Mouse (Mus musculus) left cerebral cortex, adult 2 months (tissue): Measurements from ENCODE around the gene Sirt7. TPM values are rescaled to one million over a fixed set of nuclear protein-coding genes. Genes with fewer than 3 reads are reported as not detected.

Experiments
- DNase-seq, 2 experiments: peaks; one replicate each; pipeline ENCODE4 v3.0.0; 2021 to 2022; ENCODE audit warnings: low spot score in 2 of 2, mixed read lengths in 1 of 2; ENCODE audit errors: extremely low spot score in 1 of 2
- H3K27ac ChIP-seq: fragments of 200-600 bp; 2 replicates; pipeline ENCODE4 v1.8.1; 2022
- H3K4me3 ChIP-seq: fragments of 200-600 bp; 2 replicates; pipeline ENCODE4 v1.8.1; 2022
- CTCF ChIP-seq: fragments of 200-600 bp; IDR thresholded peaks from 2 replicates; pipeline ENCODE4 v1.8.1; 2022; ENCODE audit warnings: antibody characterized with exemption, mild to moderate bottlenecking, moderate library complexity
- intact Hi-C: fragments of 180-260 bp; cut with DNase I; formaldehyde crosslinking; loops from one replicate; pipeline ENCODE4 v1.15.1; 2025
- total RNA-seq, 2 experiments: library from RNA; stranded (reverse); gene quantifications; 2 replicates each; pipeline ENCODE4 v1.2.3; 2021

The Sirt7 gene
- total RNA-seq, 2 experiments from 2014 or later, result 43.2 to 45.3 TPM

DNA sequence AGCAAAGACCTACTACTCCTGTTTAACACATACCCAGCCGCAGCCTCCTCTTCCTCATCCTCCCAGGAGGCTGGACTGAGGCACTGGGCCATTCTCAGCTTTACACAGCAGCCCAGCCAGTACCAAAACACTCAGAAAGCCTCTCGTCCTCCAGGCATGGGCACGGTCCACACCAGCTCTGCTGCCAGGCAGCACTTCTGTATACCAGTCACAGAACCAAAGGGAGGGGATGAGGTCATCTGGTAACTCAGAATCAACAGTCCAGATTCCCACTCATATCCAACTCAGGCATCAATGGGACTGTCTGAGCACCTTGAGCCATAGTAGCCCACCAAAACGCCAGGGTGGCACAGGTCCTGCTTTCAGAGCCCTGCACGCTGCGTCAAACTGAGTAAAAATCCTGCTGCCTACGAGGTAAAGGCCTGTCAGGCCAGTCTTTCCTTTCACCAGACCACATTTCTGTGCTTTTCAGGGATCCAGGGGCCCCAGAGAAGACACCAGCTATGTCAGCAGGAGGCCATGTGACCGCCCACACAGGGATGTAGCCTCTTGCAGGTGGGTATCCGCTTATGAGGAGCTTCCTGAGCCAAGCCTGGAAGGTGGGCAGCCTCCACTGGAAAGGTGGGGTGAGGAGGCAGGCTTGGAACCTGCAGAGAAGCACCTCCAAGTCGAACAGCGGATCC, 1.9 kb upstream of the Sirt7 start:
- no peak overlapping the region for H3K27ac ChIP-seq
- intact Hi-C loops, result no loop called here

DNA sequence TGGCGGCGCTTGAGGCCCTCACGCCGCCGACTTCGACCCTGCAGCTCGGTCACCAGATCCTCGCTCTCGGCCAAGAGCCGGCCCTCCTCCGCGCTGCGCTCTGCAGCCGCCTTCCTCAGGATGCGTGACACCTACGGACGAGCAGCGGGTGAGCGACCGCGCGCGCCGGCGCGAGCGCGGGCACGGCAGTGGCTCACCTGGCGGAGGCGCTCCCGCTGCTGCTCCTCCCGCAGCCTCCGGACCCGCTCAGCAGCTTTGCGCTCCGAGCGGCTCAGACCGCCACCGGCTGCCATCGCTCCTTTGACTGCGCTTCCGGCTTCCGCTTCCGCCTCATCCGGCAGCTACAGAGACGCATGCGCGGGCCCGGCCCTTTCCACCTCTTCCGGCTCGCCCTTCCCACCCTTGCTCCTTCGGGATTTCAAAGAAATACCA, 344 bp downstream of the Sirt7 start:
- peak; percentile 86 for DNase-seq
- peak overlapping the region; percentile 89 for H3K27ac ChIP-seq
- intact Hi-C loops, result loop anchor here (2.0 to 5.0 kb wide), 2 partner anchors 88 to 153 kb away; partner anchors contain the start of genes Cenpx and Lrrc45
- peak overlapping the region; percentile 88 for H3K4me3 ChIP-seq
- TF ChIP-seq CTCF, result no peak

More for the DNA sequence above, 1.9 kb upstream of the Sirt7 start:
- no peak overlapping the region for H3K4me3 ChIP-seq
- no peak for TF ChIP-seq CTCF
- DNase-seq, result no peak

DNA sequence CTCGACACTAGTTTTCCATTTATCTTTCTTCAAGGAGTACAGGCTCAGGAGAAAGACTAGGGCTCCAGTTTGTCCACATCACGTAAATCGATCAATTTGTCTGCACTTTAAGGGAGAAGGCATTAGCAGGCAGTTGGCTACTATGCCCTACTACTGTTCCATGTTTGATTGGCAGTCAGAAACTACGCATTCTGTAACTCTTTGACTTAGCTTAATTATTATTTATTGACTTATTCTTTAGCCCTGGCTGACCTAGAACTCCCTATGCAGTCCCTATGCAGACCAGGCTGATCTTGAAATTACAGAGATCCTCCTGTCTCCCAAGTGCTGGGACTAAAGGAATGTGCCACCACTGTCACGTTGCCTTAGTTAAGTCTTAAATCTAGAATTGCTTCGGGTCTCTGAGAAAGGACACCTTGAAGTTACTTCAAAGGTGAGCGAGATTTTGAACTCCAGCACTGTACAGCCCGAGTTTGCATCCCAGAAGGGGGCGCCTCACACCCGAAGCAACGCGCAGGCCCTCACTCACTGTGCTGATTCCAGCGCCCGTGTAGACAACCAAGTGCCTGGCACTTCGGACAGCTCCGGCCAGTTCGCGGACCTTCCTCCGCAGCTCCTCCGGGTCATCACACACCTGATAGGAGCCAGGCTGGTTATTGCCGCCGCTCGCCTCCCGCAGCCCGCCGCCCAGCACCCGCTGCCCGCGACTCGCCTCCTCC, 920 bp downstream of the Sirt7 start:
- peak; percentile 52 to 64 for DNase-seq
- intact Hi-C loops, result loop anchor here (2.0 to 5.0 kb wide), 2 partner anchors 89 to 153 kb away; partner anchors contain the start of genes Cenpx and Lrrc45
- peak overlapping the region; percentile 89 for H3K27ac ChIP-seq
- peak; percentile 65 for TF ChIP-seq CTCF
- peak overlapping the region; percentile 88 for H3K4me3 ChIP-seq

DNA sequence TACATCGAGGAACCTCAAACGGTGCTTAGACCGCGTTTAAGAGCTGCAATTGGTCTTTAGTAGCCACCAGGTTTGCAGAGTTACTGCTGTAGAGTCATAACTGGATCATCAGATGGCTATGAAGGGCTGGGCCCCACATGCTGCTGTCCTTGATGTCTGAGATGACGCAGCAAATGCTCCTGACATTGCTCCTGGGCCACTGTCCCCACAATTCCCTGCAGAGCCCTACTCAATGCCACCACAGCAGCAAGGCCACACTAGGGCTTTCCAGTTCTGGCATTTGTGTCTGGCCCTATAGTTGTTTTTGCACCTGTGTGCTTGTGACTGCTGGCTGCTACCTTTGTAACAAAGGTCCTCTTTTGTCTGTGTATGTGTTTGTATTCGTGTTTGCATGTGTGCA, 2.2 kb downstream of the Sirt7 start:
- TF ChIP-seq CTCF, result no peak
- H3K4me3 ChIP-seq, result no peak overlapping the region
- no peak overlapping the region for H3K27ac ChIP-seq
- intact Hi-C loops, result loop anchor here (5.0 kb wide), 1 partner anchor 154 kb away; no protein-coding TSS in a partner anchor
- no peak for DNase-seq

DNA sequence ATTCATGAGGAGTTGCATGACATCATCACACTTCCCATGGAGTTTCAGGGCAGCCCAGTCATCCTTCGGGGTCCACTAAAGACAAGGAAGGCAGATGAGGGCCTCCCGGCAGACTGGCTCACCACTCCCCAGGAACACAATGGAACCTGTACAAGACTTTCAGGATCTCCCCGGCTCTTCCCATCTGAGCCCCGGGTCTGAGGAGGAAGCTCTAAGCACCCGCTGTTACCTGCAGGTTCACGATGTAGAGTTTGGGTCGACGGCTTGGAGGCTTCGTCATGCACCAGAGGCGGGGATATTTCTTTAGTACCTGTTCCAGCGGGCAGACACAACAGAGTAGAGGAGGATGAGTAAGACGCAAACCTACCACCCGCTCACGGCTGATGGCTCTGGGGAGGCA, 4.8 kb downstream of the Sirt7 start:
- intact Hi-C loops, result loop anchor here (5.0 kb wide), 1 partner anchor 157 kb away; no protein-coding TSS in a partner anchor
- H3K27ac ChIP-seq, result no peak overlapping the region
- H3K4me3 ChIP-seq, result no peak overlapping the region
- TF ChIP-seq CTCF, result no peak
- no peak for DNase-seq

DNA sequence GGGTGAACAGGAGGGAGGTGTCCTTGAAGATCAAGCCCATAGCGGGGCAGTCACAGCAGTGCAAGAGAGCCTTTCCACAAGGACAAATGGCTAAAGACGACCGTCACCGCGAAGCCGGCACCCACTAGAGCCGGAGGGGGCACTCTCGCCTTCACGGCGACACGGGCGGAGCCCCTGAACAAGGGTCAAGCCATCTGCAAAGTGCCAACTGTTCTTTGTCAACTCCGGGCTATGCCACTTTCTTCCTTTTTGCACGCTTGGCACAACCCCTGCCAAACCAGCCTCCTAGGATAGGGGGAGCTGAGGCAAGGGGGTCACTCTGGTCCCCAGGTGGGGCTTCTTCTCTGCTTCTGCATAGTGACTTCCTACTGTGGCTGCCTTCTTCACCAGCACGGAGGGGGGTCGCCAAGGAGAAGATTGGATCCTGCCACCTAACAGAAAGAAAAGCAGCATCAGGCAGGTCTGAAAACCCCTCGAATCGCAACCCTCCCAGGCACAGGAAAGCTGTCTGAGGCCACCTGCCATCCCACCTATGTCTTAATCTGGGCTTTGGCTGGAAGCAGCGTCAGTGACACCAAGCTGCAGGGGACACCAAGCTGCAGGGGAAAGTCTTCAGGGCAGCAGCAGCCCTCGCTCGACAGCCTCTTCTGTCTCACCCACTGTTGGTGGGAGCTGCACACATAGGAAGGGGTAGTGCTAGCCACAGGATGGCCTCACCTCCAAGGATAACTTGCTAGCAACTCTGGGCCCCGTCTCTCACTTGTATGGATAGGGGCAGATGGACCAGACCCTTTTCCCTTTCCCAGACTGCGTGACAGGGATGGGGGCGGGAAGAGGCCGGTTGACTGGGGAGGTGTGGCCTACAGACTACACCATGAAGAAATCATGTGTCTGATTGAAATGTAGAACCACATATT, 6.2 kb downstream of the Sirt7 start:
- Histone ChIP-seq H3K4me3 (no peak overlapping the region), H3K27ac (no peak overlapping the region)
- no peak for DNase-seq
- intact Hi-C loops, result loop anchor here (5.0 kb wide), 1 partner anchor 132 kb away; no protein-coding TSS in a partner anchor
- TF ChIP-seq CTCF, result no peak

DNA sequence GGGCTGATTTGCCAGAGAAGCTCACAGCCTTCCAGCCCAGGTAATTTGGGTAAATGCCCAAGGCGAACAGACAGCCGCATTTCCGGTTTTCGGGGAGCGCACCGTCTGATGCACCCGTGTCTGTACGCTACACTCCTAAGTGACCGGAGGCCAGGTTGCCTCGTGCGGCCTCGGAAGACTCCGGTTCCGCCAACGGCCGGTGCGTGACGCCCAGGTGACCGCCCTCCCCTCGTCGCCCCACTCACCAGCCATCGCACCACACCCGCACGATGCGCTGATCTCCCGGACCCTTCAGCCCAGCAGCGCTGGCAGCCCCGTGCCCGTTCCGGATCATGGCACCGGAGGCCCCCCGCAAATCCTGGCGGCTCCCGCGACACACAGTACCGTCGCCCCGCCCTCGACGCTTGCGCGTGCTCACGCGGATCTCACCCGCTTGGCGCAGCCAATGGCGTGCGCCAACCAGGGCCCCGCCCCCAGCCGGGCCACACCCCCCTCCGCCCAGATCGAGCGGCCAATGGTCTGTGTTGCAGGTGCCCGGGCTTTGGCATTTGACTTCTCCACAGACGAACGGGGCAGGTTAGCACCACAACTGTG, 7.4 kb downstream of the Sirt7 start, which contains the start of gene Pcyt2:
TSS of gene Pcyt2 (minus strand) at position 418 of the 594 bp plus-strand sequence.
- peak; percentile 92 to 93 for DNase-seq
- H3K4me3 ChIP-seq, result peak within 1 kb of the TSS; percentile 68
- TF ChIP-seq CTCF, result no peak
- intact Hi-C loops, result loop anchor here (5.0 kb wide), 1 partner anchor 130 kb away; no protein-coding TSS in a partner anchor
- H3K27ac ChIP-seq, result peak within 1 kb of the TSS; percentile 85

DNA sequence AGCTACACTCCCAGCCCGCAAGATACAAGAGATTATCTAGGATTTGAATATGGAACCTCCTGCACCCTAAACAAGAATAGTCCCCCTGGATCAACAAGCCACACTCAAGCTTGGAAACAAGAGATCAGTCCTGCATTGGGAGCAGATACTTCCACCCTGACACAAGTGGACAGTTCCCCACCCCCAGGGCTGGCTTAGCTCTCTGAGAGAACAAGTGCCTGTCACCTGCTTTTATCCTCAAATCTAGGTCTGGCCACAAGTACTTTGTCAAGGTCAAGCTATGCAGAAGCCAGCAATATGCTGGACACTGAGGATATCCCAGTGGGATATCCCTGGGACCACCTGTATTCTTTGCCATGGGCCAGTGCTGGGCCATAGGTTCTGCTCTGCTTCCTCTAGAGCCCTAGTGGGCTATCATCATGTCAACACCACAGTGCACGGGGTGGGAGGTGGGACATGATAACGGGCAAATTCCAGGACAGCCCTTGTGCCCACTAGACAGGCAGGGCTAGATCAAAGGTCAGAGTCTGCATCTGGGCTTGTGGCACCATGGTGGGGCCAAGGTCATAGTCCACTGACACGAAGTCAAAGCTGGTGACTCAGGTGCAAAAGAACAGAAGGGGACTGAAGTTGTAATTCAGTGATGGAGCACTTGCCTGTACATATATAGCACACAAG, 8.3 kb downstream of the Sirt7 start:
- H3K27ac ChIP-seq, result peak overlapping the region; percentile 85
- TF ChIP-seq CTCF, result no peak
- intact Hi-C loops, result loop anchor here (5.0 kb wide), 1 partner anchor 129 kb away; no protein-coding TSS in a partner anchor
- DNase-seq, result no peak
- peak overlapping the region; percentile 68 for H3K4me3 ChIP-seq

DNA sequence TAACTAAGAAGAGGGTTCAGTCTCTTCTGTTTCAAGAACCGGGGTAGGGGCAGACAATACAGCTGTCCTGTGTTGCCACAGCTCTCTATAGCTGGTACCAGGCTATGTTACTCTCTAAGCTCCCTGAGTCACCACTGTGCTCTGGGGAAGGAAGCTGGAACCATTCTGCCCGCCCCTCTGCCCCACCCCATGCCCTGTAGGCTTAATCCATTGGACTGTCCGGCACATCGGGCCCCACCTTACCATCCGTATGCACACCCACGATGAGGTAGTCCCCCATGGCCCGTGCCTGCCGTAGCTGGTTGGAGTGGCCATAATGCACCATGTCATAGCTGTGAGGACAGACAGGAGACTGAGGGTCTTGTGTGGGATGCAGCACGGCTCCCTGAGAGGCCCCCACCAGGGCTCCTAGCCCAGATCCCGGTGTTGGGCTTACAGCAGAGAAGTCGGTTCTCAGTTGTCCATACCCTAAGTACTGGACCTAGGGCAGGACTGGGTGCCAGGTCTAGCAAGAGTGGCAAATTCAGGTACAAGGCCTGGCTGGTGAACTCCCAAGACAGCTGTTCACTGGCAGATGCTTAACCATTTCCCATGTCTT, 9.3 kb downstream of the Sirt7 start:
- no peak for TF ChIP-seq CTCF
- intact Hi-C loops, result loop anchor here (5.0 kb wide), 1 partner anchor 128 kb away; no protein-coding TSS in a partner anchor
- Histone ChIP-seq H3K27ac (no peak overlapping the region), H3K4me3 (no peak overlapping the region)
- DNase-seq, result no peak

DNA sequence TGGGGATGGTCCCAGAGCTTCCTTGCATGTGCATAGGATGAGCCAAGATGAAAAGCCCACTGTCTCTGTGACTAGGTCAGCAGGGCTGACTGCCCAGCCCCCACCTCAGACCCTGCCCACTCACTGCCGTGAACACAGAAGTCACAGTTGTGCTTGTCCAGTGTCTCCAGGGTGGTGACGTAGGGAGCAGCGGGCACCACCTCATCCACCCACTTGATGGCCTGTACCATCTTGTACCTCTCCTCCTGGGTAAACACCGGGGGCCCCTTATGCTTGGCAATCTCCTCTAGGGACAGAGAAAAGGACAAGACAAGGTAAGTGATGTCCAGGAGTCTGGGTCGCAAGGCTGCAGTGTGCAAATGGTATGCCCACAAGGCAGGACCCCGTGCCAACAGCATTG, 9.9 kb downstream of the Sirt7 start:
- no peak overlapping the region for H3K4me3 ChIP-seq
- no peak for TF ChIP-seq CTCF
- no peak overlapping the region for H3K27ac ChIP-seq
- intact Hi-C loops, result loop anchor here (5.0 kb wide), 1 partner anchor 128 kb away; no protein-coding TSS in a partner anchor
- DNase-seq, result no peak
